Mouse (Mus musculus) erythroblast, embryonic 14.5 days (primary cell): ENCODE measurements around the gene Tstd1.

Source experiments
- GATA1 ChIP-seq: IDR thresholded peaks from 2 replicates; pipeline ENCODE4 v1.6.1; 2012; ENCODE audit warnings: low read length, inconsistent platforms, mixed read lengths
- TAL1 ChIP-seq: IDR thresholded peaks from 3 replicates; pipeline ENCODE4 v1.6.1; 2012; ENCODE audit warnings: low read length, inconsistent platforms, mixed read lengths

GRCm38 (mm10) chr1:171387099-171387498 lies 31.6 kb upstream of the Tstd1 start:
- TF ChIP-seq TAL1 (no peak), GATA1 (no peak)
